Mouse (Mus musculus) lung, adult 2 months (tissue): ENCODE data around the gene Plekhg4.

Experiments
- CTCF ChIP-seq: fragments of 200-500 bp; IDR thresholded peaks from 2 replicates; pipeline ENCODE4 v1.5.1; 2011; ENCODE audit warnings: mild to moderate bottlenecking, low read length, control low read depth; ENCODE audit not compliant: insufficient read depth
- POLR2A ChIP-seq: fragments of 200-500 bp; IDR thresholded peaks from 2 replicates; pipeline ENCODE4 v1.6.1; 2011; ENCODE audit warnings: low read depth, mild to moderate bottlenecking, control low read depth, low read length, borderline replicate concordance; ENCODE audit errors: extremely low read depth

- TF ChIP-seq CTCF (no peak), POLR2A (no peak)
These were observed 41.1 kb upstream of the Plekhg4 start for GRCm38 (mm10) chr8:105331931-105332330.
